Mouse (Mus musculus) testis, adult 2 months (tissue): Measurements from ENCODE around the gene Tmem88b. TPM values are rescaled to one million over a fixed set of nuclear protein-coding genes. Genes with fewer than 3 reads are reported as not detected.
"Not testable (repeated sequence)": the region's sequence is repeated elsewhere in the genome, so short reads cannot be mapped to it uniquely, and the experiment has no call there.

Experiments
- H3K27ac ChIP-seq: fragments of 200-500 bp; 2 replicates; pipeline ENCODE4 v1.5.1; 2012; ENCODE audit warnings: low read depth, low read length; ENCODE audit not compliant: control insufficient read depth, insufficient read depth
- H3K27me3 ChIP-seq: fragments of 200-500 bp; 2 replicates; pipeline ENCODE4 v1.6.1; 2012; ENCODE audit warnings: mild to moderate bottlenecking, low read length, moderate library complexity; ENCODE audit not compliant: control insufficient read depth, insufficient read depth
- H3K36me3 ChIP-seq: fragments of 200-500 bp; 2 replicates; pipeline ENCODE4 v1.6.1; 2012; ENCODE audit warnings: mild to moderate bottlenecking, low read length; ENCODE audit not compliant: control insufficient read depth, insufficient read depth
- H3K4me1 ChIP-seq: fragments of 200-500 bp; 2 replicates; pipeline ENCODE4 v1.6.1; 2012; ENCODE audit warnings: low read length; ENCODE audit not compliant: control insufficient read depth, insufficient read depth
- H3K4me3 ChIP-seq: fragments of 200-500 bp; 2 replicates; pipeline ENCODE4 v1.5.1; 2012; ENCODE audit warnings: low read depth, mild to moderate bottlenecking, low read length, moderate library complexity, mixed read lengths; ENCODE audit not compliant: control insufficient read depth
- CTCF ChIP-seq: fragments of 200-500 bp; IDR thresholded peaks from 2 replicates; pipeline ENCODE4 v1.5.1; 2012; ENCODE audit warnings: low read depth, mild to moderate bottlenecking, inconsistent platforms, low read length, moderate library complexity; ENCODE audit not compliant: control insufficient read depth, insufficient read depth, insufficient replicate concordance
- POLR2A ChIP-seq: fragments of 200-500 bp; IDR thresholded peaks from 2 replicates; pipeline ENCODE4 v1.6.1; 2012; ENCODE audit warnings: low read depth, mild to moderate bottlenecking, inconsistent platforms, low read length, moderate library complexity; ENCODE audit not compliant: control insufficient read depth
- polyA plus RNA-seq: library from polyadenylated mRNA; depleted of rRNA; stranded (reverse); fragments of >200 nt; gene quantifications from 2 replicates; pipeline ENCODE4 v1.2.3, GENCODE M21; 2012

The Tmem88b gene
- polyA plus RNA-seq, 1 experiment: 1.0 TPM

DNA sequence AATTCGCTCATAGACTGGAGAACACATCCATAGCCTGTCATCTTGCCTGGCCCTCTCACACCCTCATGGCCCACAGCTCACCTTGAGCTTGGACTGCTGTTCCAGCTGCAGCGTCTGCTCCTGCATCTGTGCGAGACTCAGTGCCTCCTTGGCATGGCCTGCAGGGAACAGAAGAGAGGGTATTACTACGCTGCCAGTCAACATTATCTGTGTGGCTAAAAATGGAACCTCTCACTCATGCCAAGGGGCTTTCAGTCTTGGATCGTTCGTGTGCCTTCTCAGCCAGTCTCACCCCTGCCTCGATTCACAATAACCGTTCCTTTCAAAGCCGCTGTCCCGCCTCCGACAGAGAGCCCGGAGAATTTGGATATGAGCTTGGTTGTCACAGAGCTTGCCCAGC lies 28.7 kb downstream of the Tmem88b start:
- no peaks in the 10 kb centered on the region for H3K36me3 ChIP-seq
- TF ChIP-seq CTCF (no peak), POLR2A (no peak)
- H3K27me3 ChIP-seq: no peaks in the 10 kb centered on the region
- peaks cover 12% of the 10 kb centered on the region for H3K4me1 ChIP-seq
- H3K4me3 ChIP-seq: no peak overlapping the region
- no peak overlapping the region for H3K27ac ChIP-seq

DNA sequence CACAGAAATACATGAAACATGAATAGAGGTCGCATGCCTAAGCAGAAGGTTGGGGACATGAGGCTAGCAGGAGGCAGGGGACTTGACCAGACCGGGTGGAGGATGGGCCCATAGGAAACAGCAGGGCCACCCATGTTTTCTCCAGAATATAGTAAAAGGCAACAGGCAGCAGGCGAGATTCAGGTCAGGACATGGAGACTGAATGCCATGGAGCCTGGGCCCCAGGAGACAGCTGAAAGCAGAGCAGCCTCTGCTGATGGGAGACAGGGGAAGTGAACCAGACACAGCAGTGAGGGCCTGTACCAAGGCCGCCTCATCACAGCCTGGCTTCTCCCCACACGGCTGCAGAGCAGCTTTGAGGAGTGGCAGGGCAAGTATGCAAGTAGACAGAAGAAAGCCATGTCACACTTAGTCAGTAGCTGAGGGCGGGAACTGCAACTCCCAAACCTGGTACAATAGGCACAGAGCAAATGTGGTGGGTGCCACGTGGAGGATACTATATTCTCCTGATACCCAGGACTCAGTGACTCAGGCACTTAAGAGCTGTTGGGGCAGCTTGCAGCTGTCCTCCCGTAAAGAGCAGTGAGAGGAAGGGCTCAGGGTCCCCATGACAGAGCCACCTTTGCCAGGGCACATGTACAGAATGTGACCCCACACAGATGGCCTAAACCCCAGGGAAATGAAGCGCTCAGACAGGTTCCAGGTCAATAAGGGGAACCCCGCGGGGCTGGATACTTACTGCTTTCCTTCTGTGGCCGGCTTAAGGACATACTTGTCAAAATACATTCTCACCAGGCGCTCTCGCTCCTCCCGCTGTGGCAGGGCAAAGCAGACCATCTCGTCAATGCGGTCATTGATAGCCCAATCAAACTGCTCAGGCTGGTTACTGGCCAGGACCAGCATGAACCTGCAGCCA lies 38.8 kb downstream of the Tmem88b start:
- H3K36me3 ChIP-seq: no peaks in the 10 kb centered on the region
- H3K4me3 ChIP-seq: no peak overlapping the region
- H3K4me1 ChIP-seq: peaks cover 2% of the 10 kb centered on the region; the same call in 1 of the 2 replicates
- TF ChIP-seq POLR2A (no peak), CTCF (no peak)
- no peak overlapping the region for H3K27ac ChIP-seq
- no peaks in the 10 kb centered on the region for H3K27me3 ChIP-seq

GRCm38 (mm10) chr4:155746036-155746548 lies 39.6 kb downstream of the Tmem88b start:
- Histone ChIP-seq H3K36me3 (no peaks in the 10 kb centered on the region), H3K27ac (no peak overlapping the region), H3K4me3 (no peak overlapping the region), H3K4me1 (peaks cover 2% of the 10 kb centered on the region; the same call in 1 of the 2 replicates), H3K27me3 (no peaks in the 10 kb centered on the region)
- TF ChIP-seq POLR2A: no peak
- no peak for TF ChIP-seq CTCF

GRCm38 (mm10) chr4:155745136-155745535 lies 40.5 kb downstream of the Tmem88b start:
- Histone ChIP-seq H3K4me1 (peaks cover 2% of the 10 kb centered on the region; the same call in 1 of the 2 replicates), H3K36me3 (no peaks in the 10 kb centered on the region), H3K4me3 (no peak overlapping the region), H3K27me3 (no peaks in the 10 kb centered on the region), H3K27ac (no peak overlapping the region)
- no peak for TF ChIP-seq CTCF
- TF ChIP-seq POLR2A: no peak

DNA sequence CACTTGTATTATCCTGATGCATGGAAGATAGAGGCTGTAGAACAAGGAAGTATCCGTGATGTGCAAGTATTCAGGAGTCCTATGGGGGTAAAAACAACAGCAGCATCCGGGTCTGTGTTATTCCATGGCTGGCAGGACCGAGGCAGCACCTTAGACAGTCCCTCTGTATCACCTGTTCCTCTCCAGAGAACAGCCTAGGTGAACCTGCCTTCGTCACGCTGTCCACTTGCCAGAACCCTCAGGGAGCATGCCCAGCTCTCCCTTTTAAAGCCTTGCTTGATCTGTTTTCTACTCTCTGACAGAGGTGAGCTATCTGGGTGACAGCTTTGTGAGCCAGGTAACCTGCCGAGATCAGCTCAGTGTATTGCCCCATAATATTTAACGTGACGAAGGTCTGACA lies 41.2 kb downstream of the Tmem88b start:
- no peak for TF ChIP-seq CTCF
- no peak for TF ChIP-seq POLR2A

DNA sequence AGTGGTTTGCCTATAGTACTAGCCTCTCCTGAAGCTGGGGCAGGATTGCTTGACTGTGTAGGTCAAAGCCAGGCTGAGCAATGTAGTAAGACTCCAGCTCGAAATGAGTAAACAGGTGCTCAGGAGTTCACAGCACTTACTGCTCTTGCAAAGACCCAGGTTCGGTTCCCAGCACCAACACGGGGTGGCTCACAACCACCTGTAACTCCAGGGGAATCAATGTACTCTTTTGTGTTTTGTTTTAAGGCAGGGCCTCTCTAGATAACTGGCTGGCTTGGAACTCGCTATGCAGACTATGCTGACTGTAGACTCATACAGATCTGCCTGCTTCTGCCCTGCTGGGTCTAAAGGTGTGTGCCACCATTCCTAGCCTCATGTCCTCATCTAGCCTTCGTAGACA lies 43.0 kb downstream of the Tmem88b start:
- no peak overlapping the region for H3K27ac ChIP-seq
- peaks cover 5% of the 10 kb centered on the region for H3K4me1 ChIP-seq
- TF ChIP-seq CTCF (no peak), POLR2A (no peak)
- H3K36me3 ChIP-seq: no peaks in the 10 kb centered on the region
- H3K4me3 ChIP-seq: no peak overlapping the region
- no peaks in the 10 kb centered on the region for H3K27me3 ChIP-seq

More for the DNA sequence above, 41.2 kb downstream of the Tmem88b start:
- no peaks in the 10 kb centered on the region for H3K36me3 ChIP-seq
- no peak overlapping the region for H3K4me3 ChIP-seq
- peaks cover 5% of the 10 kb centered on the region for H3K4me1 ChIP-seq
- H3K27ac ChIP-seq: no peak overlapping the region
- no peaks in the 10 kb centered on the region for H3K27me3 ChIP-seq

- not testable (repeated sequence) for H3K4me1 ChIP-seq, H3K36me3 ChIP-seq, H3K4me3 ChIP-seq, H3K27me3 ChIP-seq, H3K27ac ChIP-seq
These were observed 45.0 kb downstream of the Tmem88b start for GRCm38 (mm10) chr4:155740681-155741080.
